Mouse (Mus musculus) c-Kit-negative CD71-positive TER-119-positive erythroid progenitor cells, embryonic 14.5 days (primary cell): ENCODE measurements around the gene Elfn1.
"Not testable (repeated sequence)": the region's sequence is repeated elsewhere in the genome, so short reads cannot be mapped to it uniquely, and the experiment has no call there.

Experiments used
- DNase-seq: peaks from one replicate; pipeline ENCODE4 v3.0.0-alpha.2; 2013; ENCODE audit warnings: low read depth, low spot score

The Elfn1 gene

DNA sequence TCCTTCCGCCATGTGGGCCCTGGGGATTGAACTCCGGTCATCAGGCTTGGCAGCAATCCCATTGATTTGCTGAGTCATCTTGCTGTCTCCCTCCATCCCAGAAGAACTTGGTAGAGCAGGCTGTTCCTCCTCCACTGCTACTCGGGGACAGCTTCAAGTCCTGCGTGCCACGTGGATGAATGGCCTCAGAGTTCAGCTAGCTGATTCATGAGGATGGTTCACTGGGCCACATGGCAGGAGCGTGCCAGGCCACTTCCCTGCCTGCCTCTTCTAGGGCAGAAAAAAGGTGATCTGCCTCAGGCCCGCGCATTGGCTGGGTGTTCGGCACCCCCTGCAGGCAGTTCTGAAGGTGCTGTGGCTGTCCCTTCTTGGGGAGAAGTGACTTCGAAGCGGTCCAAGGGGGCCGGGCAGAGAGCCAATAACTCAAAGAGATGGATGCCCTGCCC lies 62.5 kb downstream of the Elfn1 start:
- DNase-seq = no peak

DNA sequence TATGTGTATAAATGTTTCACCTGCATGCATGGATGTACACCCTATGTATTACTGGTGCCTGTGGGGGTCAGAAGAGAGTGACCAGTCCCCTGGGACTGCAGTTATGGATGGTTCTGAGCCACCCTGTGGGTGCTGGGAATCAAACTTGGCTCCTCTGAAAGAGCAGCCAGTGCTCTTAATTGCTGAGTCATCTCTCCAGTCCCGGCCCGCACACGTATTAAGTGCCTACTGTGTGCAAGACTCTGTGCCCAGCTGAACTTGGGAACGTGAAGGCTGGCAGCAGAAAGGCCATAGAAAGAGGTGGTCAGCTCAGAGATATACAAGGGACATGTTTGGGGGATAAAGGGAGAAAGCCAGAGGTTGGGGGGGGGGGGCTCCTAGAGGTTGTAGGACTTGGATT lies 68.8 kb downstream of the Elfn1 start:
- no peak for DNase-seq

DNA sequence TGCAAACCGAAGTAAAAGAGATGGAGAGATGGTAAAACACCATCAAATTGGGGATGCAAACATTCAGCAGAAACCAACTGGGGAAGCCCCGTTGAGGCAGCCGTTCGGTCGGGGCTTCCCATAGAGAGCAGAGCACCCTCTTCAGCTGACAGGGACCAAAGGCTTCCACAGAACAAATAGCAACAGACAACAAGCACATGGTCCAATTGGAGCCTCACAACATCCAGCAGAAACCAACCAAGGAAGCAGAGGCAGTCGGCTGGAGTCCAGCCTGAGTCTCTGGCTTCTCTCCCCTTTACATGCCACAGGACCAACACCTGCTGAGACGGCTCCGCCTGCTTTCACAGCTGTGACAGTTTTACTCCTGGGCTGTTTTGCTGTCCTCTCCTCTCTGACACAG lies 69.7 kb downstream of the Elfn1 start:
- DNase-seq = no peak

DNA sequence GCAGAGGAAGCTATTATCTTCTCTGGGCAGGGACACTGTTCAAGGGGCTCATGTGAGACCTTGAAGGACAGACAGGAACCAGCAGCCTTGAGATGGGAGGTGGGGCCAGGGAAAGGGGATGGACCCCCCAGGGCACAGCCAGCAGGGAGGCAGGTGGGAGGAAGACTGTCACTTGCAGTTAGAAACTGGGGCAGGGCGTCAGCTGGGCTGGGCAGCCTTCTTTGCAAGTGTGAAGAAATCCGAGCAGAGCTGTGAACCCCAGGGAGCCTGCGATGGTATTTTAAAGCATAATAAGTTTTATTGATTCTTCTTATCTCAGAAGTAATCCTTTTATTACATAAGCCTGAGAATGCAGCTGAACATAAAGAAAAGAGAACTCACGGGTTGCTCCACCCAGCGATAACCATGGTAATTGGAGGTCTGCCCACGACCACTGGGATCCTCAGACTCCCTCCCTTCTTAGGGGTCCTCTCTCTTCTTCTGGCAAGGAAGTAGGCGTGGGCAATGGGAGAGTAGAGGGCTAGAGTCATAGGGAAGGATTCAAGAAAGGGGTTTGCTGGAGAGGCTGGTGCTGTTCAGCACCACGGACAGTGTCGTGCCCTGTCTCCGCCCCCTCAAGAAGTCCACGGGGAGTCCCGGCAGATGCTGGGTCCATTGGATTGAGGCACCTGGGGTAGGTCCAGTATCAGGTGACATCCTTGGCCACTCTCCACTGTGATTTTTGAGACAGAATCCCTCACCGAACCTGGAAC lies 71.0 kb downstream of the Elfn1 start:
- DNase-seq = no peak

DNA sequence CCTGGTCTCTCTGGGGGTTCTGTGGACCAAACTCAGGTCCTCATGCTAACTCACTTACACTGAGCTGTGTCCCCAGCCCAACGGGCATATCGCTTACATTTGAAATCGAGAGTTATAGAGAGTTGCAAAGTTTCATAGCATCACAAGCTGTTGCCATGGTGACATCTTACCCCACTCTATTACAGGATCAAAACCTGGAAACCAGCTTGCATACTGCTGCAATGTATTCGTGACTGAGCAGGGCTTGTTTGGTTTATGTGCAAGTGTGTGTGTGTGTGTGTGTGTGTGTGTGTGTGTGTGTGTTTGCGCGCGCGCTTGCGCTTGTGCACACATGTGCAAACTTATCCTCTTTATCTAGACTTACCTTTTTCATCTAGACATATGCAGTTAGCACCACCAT lies 71.6 kb downstream of the Elfn1 start:
- no peak for DNase-seq

GRCm38 (mm10) chr5:139981976-139982375 lies 74.2 kb downstream of the Elfn1 start:
- DNase-seq = peak; percentile 39

GRCm38 (mm10) chr5:139985073-139985746 lies 77.5 kb downstream of the Elfn1 start:
- no peak for DNase-seq

- no peak for DNase-seq
These were observed 83.8 kb downstream of the Elfn1 start for GRCm38 (mm10) chr5:139991531-139991930.

DNA sequence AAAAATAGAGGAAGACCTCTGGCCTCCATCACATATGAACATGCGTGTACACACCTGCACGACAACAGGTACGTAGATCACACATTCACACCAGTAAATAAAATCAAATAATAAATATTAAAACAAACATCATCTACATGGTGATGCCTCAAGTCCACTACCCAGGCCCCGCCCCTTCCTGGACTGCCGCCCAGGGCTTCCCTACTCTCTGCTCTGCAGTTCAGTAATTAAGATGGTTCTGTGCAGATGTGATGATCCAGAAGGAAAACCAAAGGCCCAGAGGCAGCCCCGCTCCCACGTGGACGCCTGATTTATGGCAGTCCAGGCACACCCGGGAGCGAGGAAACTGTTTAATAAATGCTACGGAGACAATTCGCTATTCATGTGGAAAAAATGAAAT lies 90.6 kb downstream of the Elfn1 start:
- not testable (repeated sequence) for DNase-seq

GRCm38 (mm10) chr5:139998916-139999315 lies 91.2 kb downstream of the Elfn1 start:
- DNase-seq = no peak

GRCm38 (mm10) chr5:140002541-140002940 lies 94.8 kb downstream of the Elfn1 start:
- no peak for DNase-seq

GRCm38 (mm10) chr5:140006861-140007260 lies 99.1 kb downstream of the Elfn1 start:
- DNase-seq = no peak

- no peak for DNase-seq
These were observed 100.1 kb downstream of the Elfn1 start for GRCm38 (mm10) chr5:140007656-140008522.

DNA sequence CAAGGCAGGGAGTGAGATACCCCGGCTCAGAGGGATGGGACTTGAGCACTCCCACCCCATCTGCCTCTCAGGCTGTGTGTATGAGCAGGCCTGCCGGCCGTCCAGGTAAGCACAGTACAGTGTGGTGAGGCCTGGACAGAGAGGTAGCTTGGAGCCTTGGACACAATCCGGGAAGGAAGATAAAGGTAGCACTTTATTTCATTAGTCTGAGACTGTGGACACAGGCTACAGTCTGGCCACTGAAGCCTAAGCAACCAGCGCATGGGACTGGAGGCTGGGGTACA lies 100.7 kb downstream of the Elfn1 start:
- DNase-seq = no peak

DNA sequence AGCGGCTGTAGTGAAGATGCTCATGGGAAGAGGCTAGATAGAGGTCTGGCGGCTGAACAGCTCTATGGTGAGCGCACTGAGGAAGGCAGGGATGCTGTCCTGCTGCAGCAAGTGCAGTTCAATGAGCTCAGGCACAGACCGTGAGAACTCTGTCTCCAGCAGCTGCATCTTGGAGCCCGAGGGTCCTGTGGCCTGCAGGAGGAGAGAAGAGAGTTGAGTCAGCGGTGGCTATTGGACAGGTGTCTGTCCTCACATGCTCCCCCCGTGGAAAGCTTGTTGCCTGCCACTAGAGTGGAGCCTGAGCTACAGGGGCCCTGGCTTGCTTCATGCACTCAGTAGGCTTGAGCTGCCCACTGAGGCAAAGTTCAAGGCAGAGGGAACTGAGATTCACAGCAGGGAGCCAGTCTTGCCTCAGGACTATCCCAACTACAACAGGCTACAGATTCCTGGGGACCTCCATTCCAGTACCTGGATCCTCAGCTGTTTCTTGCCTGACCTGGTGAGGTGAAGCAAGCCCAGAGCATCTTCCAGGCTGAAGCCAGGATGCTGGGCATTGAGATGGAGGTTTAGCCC lies 101.4 kb downstream of the Elfn1 start:
- DNase-seq = no peak

DNA sequence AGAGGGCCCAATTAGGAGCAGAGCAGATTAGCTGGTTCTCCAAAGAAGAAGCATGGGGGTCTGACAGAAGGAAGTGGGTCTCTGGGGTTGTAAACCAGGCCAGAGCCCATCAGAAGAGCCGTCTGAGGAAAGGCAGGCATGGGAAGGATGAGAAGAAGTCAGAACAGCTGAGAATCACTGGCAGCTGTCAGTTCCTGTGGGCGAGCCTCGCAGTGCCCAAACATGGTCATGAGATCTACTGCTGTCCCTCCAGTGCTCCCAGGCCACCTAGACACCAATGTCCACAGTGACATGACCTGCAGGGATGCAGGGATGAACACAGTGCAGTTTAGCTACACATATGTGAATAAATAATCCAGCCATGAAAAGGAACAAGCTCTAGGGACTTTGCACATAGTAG lies 102.7 kb downstream of the Elfn1 start:
- no peak for DNase-seq

GRCm38 (mm10) chr5:140012286-140012967 lies 104.7 kb downstream of the Elfn1 start:
- peak; percentile 20 for DNase-seq

DNA sequence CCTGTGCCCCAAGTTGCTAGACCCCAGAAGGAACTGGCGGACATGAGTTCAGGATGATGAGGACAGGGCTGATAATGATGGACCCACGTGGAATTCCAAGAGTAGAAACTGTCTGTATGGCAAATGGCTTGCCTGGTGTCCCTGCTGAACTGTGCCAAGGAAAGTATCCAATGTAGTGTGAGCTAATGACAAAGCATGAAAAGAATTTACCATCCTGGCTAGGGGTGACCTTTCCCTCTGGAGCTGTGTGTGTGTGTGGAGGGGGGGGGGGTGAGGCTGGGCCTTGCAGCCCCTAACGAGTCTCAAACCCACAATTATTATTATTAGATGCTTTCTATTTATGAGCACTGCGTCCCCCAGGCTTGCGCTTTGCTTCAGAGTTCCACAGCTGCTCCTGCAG lies 105.9 kb downstream of the Elfn1 start:
- no peak for DNase-seq

DNA sequence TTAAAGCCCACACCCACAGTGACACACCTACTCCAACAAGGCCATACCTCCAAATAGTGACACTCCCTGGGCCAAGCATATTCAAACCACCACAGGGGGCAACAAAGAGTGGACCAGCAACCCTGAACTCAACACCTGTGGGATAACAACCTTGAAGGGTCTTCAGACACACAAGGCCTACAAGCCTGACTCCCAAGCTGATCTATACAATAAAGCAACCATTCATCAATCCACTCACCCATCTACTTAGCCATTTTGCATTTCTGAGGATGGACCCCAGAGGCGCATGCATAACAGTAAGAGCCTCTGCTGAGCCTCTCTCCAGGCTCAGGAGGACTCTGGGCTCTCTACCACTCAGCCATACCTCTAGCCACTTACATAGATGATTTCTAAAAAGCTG lies 109.2 kb downstream of the Elfn1 start:
- DNase-seq = no peak

DNA sequence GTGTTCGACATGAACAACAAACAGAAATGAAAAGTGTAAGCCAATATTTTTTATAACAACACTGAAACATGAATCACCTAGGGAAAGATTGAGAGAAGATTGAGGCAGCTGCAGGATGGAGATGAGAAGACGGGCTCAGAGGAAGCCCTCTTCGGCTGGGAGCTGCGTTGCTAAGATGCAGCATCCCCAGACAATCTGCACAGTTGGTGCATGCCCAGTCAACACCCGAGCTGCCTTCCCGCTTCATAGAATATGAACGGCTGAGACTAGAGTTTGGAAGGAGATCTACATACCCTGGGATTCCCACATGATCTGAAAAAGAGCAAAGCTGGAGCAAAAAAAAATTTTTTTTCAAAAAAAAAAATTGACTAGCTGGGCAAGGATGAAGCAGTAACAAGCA lies 111.0 kb downstream of the Elfn1 start:
- DNase-seq = no peak

- DNase-seq = no peak
These were observed 111.9 kb downstream of the Elfn1 start for GRCm38 (mm10) chr5:140019616-140020015.

GRCm38 (mm10) chr5:140021755-140022154 lies 114.0 kb downstream of the Elfn1 start:
- DNase-seq = no peak
